Mouse (Mus musculus) CH12.LX (cell line): ENCODE data around the gene 1700019N19Rik. TPM values are rescaled to one million over a fixed set of nuclear protein-coding genes. Genes with fewer than 3 reads are reported as not detected.

Source experiments
- DNase-seq: peaks from one replicate; pipeline ENCODE4 v3.0.0-alpha.2; 2013; ENCODE audit errors: extremely low read depth
- H3K27ac ChIP-seq: 2 replicates; pipeline ENCODE4 v1.5.1; 2012; ENCODE audit warnings: low read depth, mild to moderate bottlenecking, control low read depth, moderate library complexity; ENCODE audit not compliant: insufficient read depth
- H3K27me3 ChIP-seq: replicated peaks from 2 replicates; pipeline ENCODE3; 2012; ENCODE audit warnings: inconsistent platforms
- H3K36me3 ChIP-seq, 2 experiments: replicated peaks in 1 of 2; 2 replicates each; pipeline versions ENCODE3 to v1.6.1; 2012; ENCODE audit warnings: inconsistent platforms in 1 of 2, low read length in 1 of 2, mild to moderate bottlenecking in 1 of 2, mixed read lengths in 1 of 2, moderate library complexity in 1 of 2; ENCODE audit not compliant: control insufficient read depth in 1 of 2, insufficient read depth in 1 of 2
- H3K4me1 ChIP-seq, 2 experiments: 2 replicates each; pipeline ENCODE4 v1.6.1; 2012; ENCODE audit warnings: inconsistent platforms in 1 of 2, moderate library complexity in 1 of 2; ENCODE audit not compliant: insufficient read depth in 2 of 2, control insufficient read depth in 1 of 2
- H3K4me2 ChIP-seq: 2 replicates; pipeline ENCODE4 v1.6.1; 2012; ENCODE audit warnings: low read depth, mild to moderate bottlenecking, control low read depth; ENCODE audit not compliant: poor library complexity, insufficient read depth, severe bottlenecking
- H3K4me3 ChIP-seq, 3 experiments: fragments of 150-350 bp in 1 of 3; sonication (generic) in 1 of 3; replicated peaks in 1 of 3; 2 replicates each; pipeline versions ENCODE3 to v1.5.1; 2011 to 2012; ENCODE audit warnings: low read depth in 2 of 3, low read length in 2 of 3, mild to moderate bottlenecking in 2 of 3, moderate library complexity in 2 of 3, control low read depth in 1 of 3, improper control_type of control experiment in 1 of 3, inconsistent platforms in 1 of 3, mixed read lengths in 1 of 3; ENCODE audit not compliant: poor library complexity in 1 of 3
- H3K79me2 ChIP-seq: replicated peaks from 2 replicates; pipeline ENCODE4 v1.6.1; 2012; ENCODE audit warnings: mild to moderate bottlenecking, moderate library complexity; ENCODE audit not compliant: control insufficient read depth, poor library complexity, insufficient read depth, severe bottlenecking; ENCODE audit errors: extremely low read depth
- H3K9ac ChIP-seq: 2 replicates; pipeline ENCODE4 v1.6.1; 2012; ENCODE audit warnings: low read depth, mild to moderate bottlenecking, control low read depth, moderate library complexity; ENCODE audit not compliant: insufficient read depth
- H3K9me3 ChIP-seq: replicated peaks from 2 replicates; pipeline ENCODE3; 2012; ENCODE audit warnings: low read length, inconsistent platforms, mixed read lengths
- CTCF ChIP-seq, 2 experiments: IDR thresholded peaks in 1 of 2; conservative IDR thresholded peaks in 1 of 2; 2 replicates each; pipeline ENCODE4 v1.5.1; 2011 to 2012; ENCODE audit warnings: low read depth in 2 of 2, low read length in 2 of 2, improper control_type of control experiment in 1 of 2, inconsistent platforms in 1 of 2, mild to moderate bottlenecking in 1 of 2, moderate library complexity in 1 of 2
- ETS1 ChIP-seq: conservative IDR thresholded peaks from 2 replicates; pipeline ENCODE4 v1.6.1; 2012; ENCODE audit warnings: low read depth, mild to moderate bottlenecking, inconsistent platforms, low read length, improper control_type of control experiment, moderate library complexity
- IRF4 ChIP-seq: IDR thresholded peaks from 2 replicates; pipeline ENCODE4 v1.6.1; 2014; ENCODE audit warnings: low read depth, mild to moderate bottlenecking, inconsistent platforms, low read length, improper control_type of control experiment
- KAT2A ChIP-seq: IDR thresholded peaks from 2 replicates; pipeline ENCODE4 v1.6.1; 2012; ENCODE audit warnings: low read length, improper control_type of control experiment, inconsistent platforms; ENCODE audit not compliant: insufficient replicate concordance
- MAX ChIP-seq: IDR thresholded peaks from 2 replicates; pipeline ENCODE4 v1.6.1; 2011; ENCODE audit warnings: low read length, improper control_type of control experiment
- MAZ ChIP-seq: IDR thresholded peaks from 2 replicates; pipeline ENCODE4 v1.6.1; 2012; ENCODE audit warnings: low read depth, mild to moderate bottlenecking, inconsistent platforms, low read length, improper control_type of control experiment, moderate library complexity
- MEF2A ChIP-seq: IDR thresholded peaks from 2 replicates; pipeline ENCODE4 v1.6.1; 2014; ENCODE audit warnings: low read depth, mild to moderate bottlenecking, inconsistent platforms, low read length, improper control_type of control experiment, borderline replicate concordance
- NELFE ChIP-seq: IDR thresholded peaks from 2 replicates; pipeline ENCODE4 v1.6.1; 2011; ENCODE audit warnings: low read depth, low read length, improper control_type of control experiment
- PAX5 ChIP-seq: IDR thresholded peaks from 2 replicates; pipeline ENCODE4 v1.6.1; 2012; ENCODE audit warnings: low read length, inconsistent platforms, mixed read lengths
- POLR2A ChIP-seq: IDR thresholded peaks from 2 replicates; pipeline ENCODE4 v1.6.1; 2011; ENCODE audit warnings: low read depth, mild to moderate bottlenecking, improper control_type of control experiment, low read length
- POLR2AphosphoS2 ChIP-seq: IDR thresholded peaks from 2 replicates; pipeline ENCODE4 v1.6.1; 2011; ENCODE audit warnings: low read depth, low read length, improper control_type of control experiment
- RAD21 ChIP-seq: IDR thresholded peaks from 2 replicates; pipeline ENCODE4 v1.6.1; 2011; ENCODE audit warnings: low read depth, mild to moderate bottlenecking, low read length, improper control_type of control experiment, moderate library complexity
- SIN3A ChIP-seq: IDR thresholded peaks from 2 replicates; pipeline ENCODE4 v1.6.1; 2012; ENCODE audit warnings: low read length, improper control_type of control experiment, inconsistent platforms
- SMC3 ChIP-seq: IDR thresholded peaks from 2 replicates; pipeline ENCODE4 v1.6.1; 2011; ENCODE audit warnings: low read depth, low read length, improper control_type of control experiment
- TCF12 ChIP-seq: IDR thresholded peaks from 2 replicates; pipeline ENCODE4 v1.6.1; 2014; ENCODE audit warnings: low read depth, mild to moderate bottlenecking, inconsistent platforms, low read length, improper control_type of control experiment
- UBTF ChIP-seq: IDR thresholded peaks from 2 replicates; pipeline ENCODE4 v1.6.1; 2012; ENCODE audit warnings: low read depth, mild to moderate bottlenecking, inconsistent platforms, low read length, improper control_type of control experiment, moderate library complexity
- ZKSCAN1 ChIP-seq: IDR thresholded peaks from 2 replicates; pipeline ENCODE4 v1.6.1; 2012; ENCODE audit warnings: low read depth, inconsistent platforms, low read length, improper control_type of control experiment, borderline replicate concordance
- ZNF384 ChIP-seq: IDR thresholded peaks from 2 replicates; pipeline ENCODE4 v1.6.1; 2012; ENCODE audit warnings: low read depth, low read length, improper control_type of control experiment, inconsistent platforms
- dilution Hi-C: fragments of 300-500 bp; cut with MboI; formaldehyde crosslinking; loops from 2 replicates; pipeline ENCODE4 v1.14.3; 2020; ENCODE audit warnings: low sequenced_read_pairs; ENCODE audit not compliant: extremely low pct_unique_long_range_greater_than_20kb, extremely low pct_ligation_motif_present
- in situ Hi-C: fragments of 300-500 bp; cut with MboI; formaldehyde crosslinking; loops from 3 replicates; pipeline ENCODE4 v1.14.3; 2019; ENCODE audit warnings: low sequenced_read_pairs, low pct_ligation_motif_present, low pct_unique_long_range_greater_than_20kb, mixed read lengths
- polyA plus RNA-seq: library from polyadenylated mRNA; unstranded; fragments of >175 nt; gene quantifications from 2 replicates; pipeline ENCODE4 v1.2.1, GENCODE M21; 2012; ENCODE audit warnings: low read depth; ENCODE audit not compliant: insufficient read length
- total RNA-seq, 2 experiments: library from RNA; depleted of rRNA; stranded (reverse); fragments of 300-350 nt in 1 of 2; fragments of >200 nt in 1 of 2; gene quantifications; 2 replicates each; pipeline ENCODE4 v1.2.3; 2012 to 2014

Gene 1700019N19Rik
- total and polyA plus RNA-seq, 3 experiments: 0.83 to 1.1 (median 0.89) TPM

DNA sequence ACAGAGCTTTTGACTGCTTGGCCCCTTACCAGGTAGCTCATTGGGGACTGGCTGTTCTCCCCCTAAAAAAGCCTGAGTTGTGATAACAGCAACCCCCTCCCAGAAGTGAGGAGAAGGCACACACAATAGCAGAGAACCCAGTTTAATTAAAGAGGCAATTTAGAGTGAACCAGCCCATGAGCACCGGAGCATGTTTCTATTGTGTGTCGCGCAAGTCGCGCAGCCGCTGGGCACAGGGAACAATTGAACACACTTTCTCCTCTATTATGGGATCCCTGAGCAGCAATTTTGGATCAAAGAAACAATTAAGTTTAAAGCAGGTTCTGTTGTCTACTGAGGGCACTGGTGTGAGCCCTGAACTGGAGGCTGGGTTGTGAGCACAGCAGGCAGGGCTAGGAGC is 26.9 kb downstream of the 1700019N19Rik start:
- Histone ChIP-seq H3K9me3 (no peaks in the 10 kb centered on the region), H3K27ac (no peak overlapping the region), H3K4me1 (peaks cover 14 to 17% of the 10 kb centered on the region in 2 experiments), H3K36me3 (no peaks in the 10 kb centered on the region), H3K27me3 (no peaks in the 10 kb centered on the region), H3K9ac (no peak overlapping the region), H3K79me2 (no peaks in the 10 kb centered on the region), H3K4me3 (no peak overlapping the region), H3K4me2 (no peak overlapping the region)
- dilution Hi-C loops (no loop called here), in situ Hi-C loops (no loop called here)
- no peak for DNase-seq
- no peak for TF ChIP-seq KAT2A
- TF ChIP-seq IRF4: no peak
- TF ChIP-seq TCF12: no peak
- no peak for TF ChIP-seq PAX5
- no peak for TF ChIP-seq POLR2A
- no peak for TF ChIP-seq SIN3A
- no peak for TF ChIP-seq ETS1
- TF ChIP-seq MAZ: no peak
- no peak for TF ChIP-seq ZNF384
- no peak for TF ChIP-seq POLR2AphosphoS2
- TF ChIP-seq RAD21: no peak
- TF ChIP-seq MEF2A: no peak
- no peak for TF ChIP-seq MAX

GRCm38 (mm10) chr19:58762848-58763541 is 31.3 kb downstream of the 1700019N19Rik start:
- H3K9me3 ChIP-seq: no peaks in the 10 kb centered on the region
- H3K4me3 ChIP-seq: no peak overlapping the region
- dilution Hi-C loops: no loop called here

More at GRCm38 (mm10) chr19:58762848-58763541, 31.3 kb downstream of the 1700019N19Rik start:
- Histone ChIP-seq H3K27me3 (no peaks in the 10 kb centered on the region), H3K9ac (no peak overlapping the region), H3K4me1 (peaks cover 8 to 14% of the 10 kb centered on the region in 2 experiments; a peak in 3 of 4 replicates), H3K36me3 (no peaks in the 10 kb centered on the region), H3K4me2 (no peak overlapping the region), H3K79me2 (no peaks in the 10 kb centered on the region), H3K27ac (no peak overlapping the region)
- peak; percentile 29 for DNase-seq
- in situ Hi-C loops: no loop called here
- no peak for TF ChIP-seq UBTF
- no peak for TF ChIP-seq POLR2A
- TF ChIP-seq NELFE: peak; percentile 33; the same call in 1 of the 2 replicates
- peak; percentile 84 for TF ChIP-seq SMC3
- TF ChIP-seq CTCF (conservative IDR thresholded peaks at IDR 0.05 in 1 of 2, IDR thresholded peaks at IDR 0.05 in 1 of 2; ENCODE audit: low read depth in 2 of 2, low read length in 2 of 2): peak; percentile 24 to 97; a peak in 3 of 4 replicates
- no peak for TF ChIP-seq ZKSCAN1
- peak; percentile 66 for TF ChIP-seq RAD21
